Mouse (Mus musculus) ES-E14 (cell line): ENCODE data around the gene Baiap2l1.
A peak's percentile ranks its signal among the peaks of the same experiment; 100 is the strongest.

ENCODE experiments used
- CHD2 ChIP-seq: IDR thresholded peaks from 2 replicates; pipeline ENCODE4 v1.6.1; 2014; ENCODE audit warnings: mild to moderate bottlenecking, low read depth, low read length, inconsistent platforms
- HCFC1 ChIP-seq: IDR thresholded peaks from 2 replicates; pipeline ENCODE4 v1.6.1; 2012; ENCODE audit warnings: low read length, inconsistent platforms, borderline replicate concordance; ENCODE audit not compliant: insufficient read depth
- MAFK ChIP-seq: IDR thresholded peaks from 2 replicates; pipeline ENCODE4 v1.6.1; 2014; ENCODE audit warnings: mild to moderate bottlenecking, low read depth, low read length, inconsistent platforms; ENCODE audit not compliant: insufficient read depth
- ZC3H11A ChIP-seq: IDR thresholded peaks from 2 replicates; pipeline ENCODE4 v1.6.1; 2012; ENCODE audit warnings: low read depth, mild to moderate bottlenecking, inconsistent platforms, low read length, borderline replicate concordance

GRCm38 (mm10) chr5:144364680-144365357 is 6.9 kb upstream of the Baiap2l1 start:
- TF ChIP-seq CHD2: no peak
- 0 out of 2 replicates have a peak, but pooled peaks have one; percentile 40 for TF ChIP-seq MAFK
- TF ChIP-seq ZC3H11A: no peak
- no peak for TF ChIP-seq HCFC1
